Mouse (Mus musculus) brain, embryonic 14.5 days (tissue): ENCODE data around the gene Tas1r3.

Experiments
- CTCF ChIP-seq: fragments of 200-500 bp; IDR thresholded peaks from 2 replicates; pipeline ENCODE4 v1.5.1; 2012; ENCODE audit warnings: inconsistent platforms, mild to moderate bottlenecking, moderate library complexity, borderline replicate concordance; ENCODE audit not compliant: insufficient read depth, insufficient read length; ENCODE audit errors: extremely low read depth
- POLR2A ChIP-seq: fragments of 200-500 bp; IDR thresholded peaks from 2 replicates; pipeline ENCODE4 v1.6.1; 2012; ENCODE audit warnings: mild to moderate bottlenecking, inconsistent platforms, borderline replicate concordance; ENCODE audit not compliant: poor library complexity, insufficient read depth, insufficient read length, severe bottlenecking; ENCODE audit errors: extremely low read depth

DNA sequence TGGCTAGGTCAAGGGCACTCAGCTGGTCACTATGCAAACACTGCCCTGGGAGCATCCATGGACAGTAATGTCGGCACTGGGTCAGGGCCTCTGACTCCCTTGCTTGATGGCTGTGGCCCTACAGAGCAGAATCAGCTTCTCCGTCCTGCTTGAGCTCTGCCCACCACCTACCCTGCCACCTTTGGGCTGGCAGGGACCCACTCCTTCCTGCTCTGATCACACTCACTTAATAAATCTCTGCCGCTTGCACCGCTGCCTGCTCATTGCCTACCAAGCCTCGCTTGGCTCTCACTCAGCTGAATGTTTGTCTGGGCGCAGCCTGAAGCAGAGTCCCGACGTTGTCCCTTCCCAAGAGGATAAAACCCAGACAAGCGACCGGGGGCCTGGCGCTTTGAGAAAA, 43.8 kb upstream of the Tas1r3 start:
- TF ChIP-seq POLR2A (no peak), CTCF (no peak)
